Mouse (Mus musculus) stomach, postnatal 0 days (tissue): ENCODE results near the gene Wnt9a. TPM values are rescaled to one million over a fixed set of nuclear protein-coding genes. Genes with fewer than 3 reads are reported as not detected.

Source experiments
- ATAC-seq: fragments of 200-750 bp; cut with Nextera tagmentation; 2 replicates; pipeline ENCODE4 v1.8.0; 2017; ENCODE audit not compliant: low FRiP score, low TSS enrichment
- DNase-seq: peaks from one replicate; pipeline ENCODE4 v3.0.0-alpha.2; 2016; ENCODE audit warnings: low spot score
- H3K27ac ChIP-seq: fragments of 300-500 bp; sonication (generic); replicated peaks from 2 replicates; pipeline ENCODE4 v1.5.1; 2014; ENCODE audit warnings: mild to moderate bottlenecking, control low read depth
- H3K27me3 ChIP-seq: fragments of 300-500 bp; sonication (generic); 2 replicates; pipeline ENCODE4 v1.6.1; 2014; ENCODE audit warnings: low read length; ENCODE audit not compliant: control insufficient read depth, insufficient read depth
- H3K36me3 ChIP-seq: fragments of 300-500 bp; sonication (generic); 2 replicates; pipeline ENCODE4 v1.6.1; 2014; ENCODE audit warnings: low read length, mixed read lengths; ENCODE audit not compliant: control insufficient read depth, insufficient read depth
- H3K4me1 ChIP-seq: fragments of 300-500 bp; sonication (generic); replicated peaks from 2 replicates; pipeline ENCODE4 v1.6.1; 2014; ENCODE audit warnings: antibody characterized with exemption; ENCODE audit not compliant: control insufficient read depth, insufficient read depth
- H3K4me2 ChIP-seq: fragments of 300-500 bp; sonication (generic); replicated peaks from 2 replicates; pipeline ENCODE4 v1.6.1; 2014; ENCODE audit warnings: low read depth, mild to moderate bottlenecking, control low read depth, moderate library complexity
- H3K4me3 ChIP-seq: fragments of 300-500 bp; sonication (generic); 2 replicates; pipeline ENCODE4 v1.5.1; 2014; ENCODE audit warnings: low read depth, low read length, control low read depth
- H3K9ac ChIP-seq: fragments of 300-500 bp; sonication (generic); 2 replicates; pipeline ENCODE4 v1.6.1; 2014; ENCODE audit warnings: mild to moderate bottlenecking, low read length, control low read depth, mixed read lengths
- H3K9me3 ChIP-seq: fragments of 300-500 bp; sonication (generic); 2 replicates; pipeline ENCODE4 v1.6.1; 2016; ENCODE audit warnings: low read length; ENCODE audit not compliant: control insufficient read depth
- CTCF ChIP-seq: IDR thresholded peaks from 2 replicates; pipeline ENCODE4 v1.5.1; 2016; ENCODE audit warnings: antibody characterized with exemption, low read depth, mild to moderate bottlenecking, moderate library complexity
- EP300 ChIP-seq: optimal IDR thresholded peaks from 2 replicates; pipeline ENCODE3; 2016; ENCODE audit warnings: antibody characterized with exemption
- WGBS: fragments of 180-500 bp; shearing (Covaris S2); extraction: QIAGEN DNeasy Blood & Tissue Kit; methylation state at CpG from one replicate; pipeline ENCODE4 v1.1.7; 2014; 5-methylcytosine and 5-hydroxymethylcytosine counted together
- polyA plus RNA-seq: library from polyadenylated mRNA; unstranded; fragments of >200 nt; fragmentation: Nextera tagmentation; extraction: Ambion mirVana; gene quantifications from 2 replicates; pipeline ENCODE4 v1.2.1, GENCODE M21; 2015

The Wnt9a gene
- polyA plus RNA-seq, 1 experiment from 2014 or later, result 2.8 TPM

DNA sequence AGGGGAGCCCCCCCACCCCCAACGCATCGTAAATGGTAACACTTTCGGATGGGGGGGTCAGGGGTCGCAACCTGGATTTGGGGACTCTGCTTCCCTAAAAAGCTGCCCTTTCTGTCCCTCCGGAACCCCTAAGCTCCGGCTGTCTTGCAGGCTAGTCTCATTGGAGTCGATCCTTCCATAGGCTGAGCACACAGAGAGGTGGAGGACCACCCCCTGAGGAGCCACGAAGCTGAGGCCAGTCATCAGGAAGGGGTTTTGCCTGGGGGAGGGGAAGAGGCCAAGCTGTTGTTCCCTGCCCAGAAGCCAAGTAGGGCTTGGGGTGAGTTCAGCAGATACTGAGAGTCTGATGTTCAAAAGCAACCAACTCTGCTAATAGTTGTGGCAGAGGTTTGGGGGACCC, 42.1 kb upstream of the Wnt9a start:
- WGBS, result 14% methylated on average over 8 of the region's 8 CpGs
- no peaks in the 10 kb centered on the region for H3K36me3 ChIP-seq
- H3K4me1 ChIP-seq, result peaks cover 4% of the 10 kb centered on the region; the same call in 1 of the 2 replicates
- ATAC-seq (0 out of 2 replicates have a peak, but pooled peaks have one; percentile 16), DNase-seq (no peak)
- H3K4me3 ChIP-seq, result peak overlapping the region; percentile 54
- H3K9ac ChIP-seq, result peak overlapping the region; percentile 64
- no peak overlapping the region for H3K27ac ChIP-seq
- H3K4me2 ChIP-seq, result peak overlapping the region; percentile 90
- H3K27me3 ChIP-seq, result no peaks in the 10 kb centered on the region; the same call in 1 of the 2 replicates
- H3K9me3 ChIP-seq, result no peaks in the 10 kb centered on the region
- TF ChIP-seq CTCF (no peak), EP300 (no peak)

DNA sequence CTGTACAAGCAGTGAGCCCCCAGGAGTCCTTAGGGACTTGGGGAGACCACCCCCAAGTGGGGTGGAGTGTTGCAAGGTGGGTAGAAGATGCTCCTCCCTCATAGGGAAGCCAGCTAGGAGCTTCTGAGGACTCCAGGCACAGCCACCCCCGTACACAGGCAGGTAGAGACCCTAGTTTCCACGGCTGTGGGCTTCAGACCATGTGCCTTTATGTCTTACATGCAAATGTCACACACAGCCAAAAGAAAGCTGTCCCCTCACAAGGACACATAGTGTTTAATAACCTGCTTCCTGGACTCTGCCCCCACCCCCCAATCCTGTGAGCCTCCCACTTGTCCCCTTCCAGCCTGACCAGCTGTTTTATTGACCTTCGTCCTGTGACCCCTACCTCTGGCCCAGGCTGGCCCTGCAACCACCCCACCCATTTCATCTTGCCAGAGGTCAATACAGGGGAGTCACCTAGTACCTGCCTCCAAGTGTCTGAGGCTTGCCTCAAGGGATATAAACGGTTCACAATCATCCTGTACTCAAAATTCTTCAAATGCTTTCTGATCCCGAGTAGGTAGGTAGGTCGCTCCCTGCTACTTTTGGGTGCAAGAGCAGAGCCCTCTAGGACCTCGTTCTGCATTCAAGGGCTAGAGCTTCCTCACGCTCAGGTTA, 41.4 kb upstream of the Wnt9a start:
- no peaks in the 10 kb centered on the region for H3K9me3 ChIP-seq
- DNase-seq (no peak), ATAC-seq (no peak)
- no peak overlapping the region for H3K9ac ChIP-seq
- H3K27me3 ChIP-seq, result no peaks in the 10 kb centered on the region; the same call in 1 of the 2 replicates
- TF ChIP-seq CTCF, result no peak
- TF ChIP-seq EP300, result no peak
- H3K4me3 ChIP-seq, result no peak overlapping the region
- H3K4me2 ChIP-seq, result no peak overlapping the region
- H3K36me3 ChIP-seq, result no peaks in the 10 kb centered on the region
- H3K4me1 ChIP-seq, result peaks cover 4% of the 10 kb centered on the region; the same call in 1 of the 2 replicates
- WGBS, result 70% methylated on average over 8 of the region's 8 CpGs
- H3K27ac ChIP-seq, result no peak overlapping the region

DNA sequence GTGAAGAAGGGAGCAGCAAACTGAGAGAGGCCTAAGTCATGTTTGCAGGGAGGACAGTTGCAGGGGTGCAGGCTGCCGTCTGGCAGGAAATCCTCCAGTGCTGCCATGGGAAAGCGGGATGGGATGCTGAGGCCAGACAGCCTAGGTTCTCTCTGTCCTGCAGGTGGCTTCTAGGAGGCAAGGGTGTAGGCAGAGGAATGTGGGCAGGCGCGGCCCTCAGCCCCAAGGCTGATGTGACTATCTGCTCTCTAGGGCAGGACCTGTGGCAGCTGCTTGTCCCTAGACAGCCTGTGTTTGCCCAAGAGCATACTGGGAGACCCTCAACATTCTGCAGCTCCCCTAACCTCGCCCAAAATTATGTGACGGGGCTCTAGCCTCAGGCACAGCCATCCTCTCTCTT, 40.0 kb upstream of the Wnt9a start:
- Histone ChIP-seq H3K36me3 (no peaks in the 10 kb centered on the region), H3K27ac (no peak overlapping the region), H3K27me3 (no peaks in the 10 kb centered on the region; the same call in 1 of the 2 replicates), H3K9me3 (no peaks in the 10 kb centered on the region), H3K4me2 (no peak overlapping the region), H3K4me1 (peaks cover 4% of the 10 kb centered on the region; the same call in 1 of the 2 replicates), H3K4me3 (no peak overlapping the region), H3K9ac (no peak overlapping the region)
- DNase-seq (no peak), ATAC-seq (no peak)
- TF ChIP-seq CTCF (0 out of 2 replicates have a peak, but pooled peaks have one; percentile 2), EP300 (no peak)
- 28% methylated on average over 6 of the region's 6 CpGs for WGBS

DNA sequence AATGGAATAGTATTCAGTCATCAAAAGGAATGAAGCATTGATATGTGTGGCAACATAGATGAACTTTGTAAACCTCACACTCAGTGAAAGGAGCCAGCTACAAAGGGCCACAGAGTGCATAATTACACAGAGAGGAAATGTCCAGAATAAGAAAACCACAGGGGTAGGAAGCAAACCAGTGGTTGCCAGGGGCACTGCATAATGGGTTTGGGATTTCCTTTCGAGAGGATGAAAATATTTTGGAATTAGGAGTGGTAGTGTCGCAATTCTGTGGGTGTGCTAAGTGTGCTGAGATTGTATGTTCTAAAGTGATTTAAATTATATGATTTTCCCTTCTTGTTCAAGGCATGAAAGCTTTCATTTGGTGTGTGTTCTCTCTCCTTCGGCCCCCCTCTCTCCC, 32.5 kb upstream of the Wnt9a start:
- Histone ChIP-seq H3K9ac (no peak overlapping the region), H3K4me1 (no peaks in the 10 kb centered on the region), H3K9me3 (no peaks in the 10 kb centered on the region), H3K4me2 (no peak overlapping the region), H3K4me3 (no peak overlapping the region), H3K36me3 (no peaks in the 10 kb centered on the region), H3K27ac (no peak overlapping the region), H3K27me3 (no peaks in the 10 kb centered on the region; the same call in 1 of the 2 replicates)
- DNase-seq (no peak), ATAC-seq (no peak)
- 63% methylated on average over 3 of the region's 3 CpGs for WGBS
- no peak for TF ChIP-seq CTCF
- no peak for TF ChIP-seq EP300

DNA sequence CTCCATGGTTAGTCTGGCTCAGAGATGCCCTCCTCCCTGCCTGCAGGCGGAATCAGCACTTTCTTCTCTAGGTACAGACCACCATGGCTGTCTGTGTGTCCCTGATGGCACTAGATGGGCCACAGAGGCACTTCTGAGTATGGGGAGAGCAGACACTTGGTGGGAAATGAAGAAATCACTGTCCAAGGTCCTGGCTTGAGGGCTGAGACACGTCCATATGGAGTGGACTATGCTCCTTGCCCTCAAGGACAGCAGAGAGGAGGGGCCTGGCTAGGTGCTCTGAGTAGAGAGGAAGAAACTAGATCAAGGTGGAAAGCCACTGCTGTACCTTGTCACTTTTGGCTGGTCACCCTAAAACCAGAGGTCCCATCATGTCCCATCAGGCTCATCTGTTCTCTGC, 29.9 kb upstream of the Wnt9a start:
- H3K27me3 ChIP-seq, result no peaks in the 10 kb centered on the region; the same call in 1 of the 2 replicates
- no peak overlapping the region for H3K9ac ChIP-seq
- H3K9me3 ChIP-seq, result no peaks in the 10 kb centered on the region
- ATAC-seq (no peak), DNase-seq (no peak)
- no peak overlapping the region for H3K4me3 ChIP-seq
- H3K27ac ChIP-seq, result no peak overlapping the region
- no peak overlapping the region for H3K4me2 ChIP-seq
- TF ChIP-seq EP300, result no peak
- TF ChIP-seq CTCF, result no peak
- no peaks in the 10 kb centered on the region for H3K4me1 ChIP-seq
- no peaks in the 10 kb centered on the region for H3K36me3 ChIP-seq
- 23% methylated on average over 2 of the region's 2 CpGs for WGBS

DNA sequence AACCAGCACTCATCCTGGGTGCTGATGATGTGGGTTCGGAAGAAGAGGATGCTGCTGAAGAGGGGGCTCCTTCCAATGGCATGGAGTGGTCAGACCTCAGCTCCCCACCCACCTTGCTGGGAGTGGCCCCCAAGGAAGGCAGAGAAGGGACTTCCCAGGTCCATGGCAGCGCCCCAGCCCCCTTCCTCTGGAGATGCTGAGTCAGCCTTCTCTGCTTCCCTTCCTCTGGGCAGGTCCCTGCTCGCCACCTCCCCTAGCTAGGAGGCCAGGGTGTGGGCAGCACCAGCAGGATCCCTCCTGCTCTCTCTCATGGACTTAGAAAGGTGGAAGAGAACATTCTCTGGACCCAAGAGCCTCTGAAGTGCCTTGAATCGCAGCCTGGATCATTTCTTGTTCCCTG, 28.7 kb upstream of the Wnt9a start:
- ATAC-seq (no peak), DNase-seq (no peak)
- Histone ChIP-seq H3K4me3 (no peak overlapping the region), H3K9me3 (no peaks in the 10 kb centered on the region), H3K9ac (no peak overlapping the region), H3K27ac (no peak overlapping the region), H3K4me1 (no peaks in the 10 kb centered on the region), H3K27me3 (no peaks in the 10 kb centered on the region; the same call in 1 of the 2 replicates), H3K36me3 (no peaks in the 10 kb centered on the region), H3K4me2 (no peak overlapping the region)
- TF ChIP-seq CTCF (no peak), EP300 (no peak)
- WGBS, result 57% methylated on average over 4 of the region's 4 CpGs
